Mouse (Mus musculus) heart, adult 11 months (tissue): ENCODE measurements around the gene Ctse.

Source experiments
- DNase-seq: peaks from one replicate; pipeline ENCODE4 v3.0.0; 2022

Gene Ctse

GRCm38 (mm10) chr1:131702094-131702766 lies 64.1 kb downstream of the Ctse start:
- DNase-seq = no peak

DNA sequence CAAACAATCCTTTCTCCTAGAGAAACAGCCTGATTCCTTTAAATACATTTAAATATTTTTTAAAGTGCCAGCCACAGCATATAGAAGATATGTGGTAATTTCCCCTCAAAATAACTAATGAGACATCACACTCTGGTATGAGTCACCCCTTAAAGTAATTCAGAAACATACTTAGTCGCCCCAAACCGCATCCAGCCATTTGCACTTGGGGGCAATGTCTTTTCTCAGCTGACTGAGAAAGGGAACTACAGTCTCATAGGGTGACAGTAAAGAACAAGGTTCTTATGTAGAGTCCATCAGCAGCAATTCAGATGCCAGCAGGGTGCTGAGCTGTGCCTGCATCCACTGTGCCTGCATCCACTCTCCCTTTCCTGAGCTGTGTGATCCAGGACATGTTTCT lies 65.4 kb downstream of the Ctse start:
- DNase-seq = no peak

- DNase-seq = no peak
These were observed 70.2 kb downstream of the Ctse start for GRCm38 (mm10) chr1:131708338-131708737.

- DNase-seq = no peak
These were observed 73.4 kb downstream of the Ctse start for GRCm38 (mm10) chr1:131711518-131711917.

DNA sequence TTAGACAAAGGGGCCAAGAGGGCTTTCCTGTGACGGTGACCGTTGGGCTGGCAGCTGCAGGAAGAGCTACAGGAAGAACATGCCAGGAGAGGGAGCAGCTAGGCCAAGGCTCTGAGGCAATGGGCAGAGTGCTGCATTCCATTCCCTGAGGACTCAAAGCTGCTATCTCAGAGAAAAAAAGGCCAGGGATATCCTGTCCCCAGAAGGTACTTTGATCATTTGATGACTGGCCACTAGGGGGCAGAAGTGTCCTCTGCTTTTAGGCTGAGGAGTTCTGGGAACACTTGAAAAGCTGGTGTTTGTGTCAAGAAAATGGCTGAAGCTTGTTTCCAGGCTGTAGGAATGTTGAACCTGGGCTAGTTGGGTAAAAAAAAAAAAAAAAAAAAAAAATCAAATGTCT lies 74.3 kb downstream of the Ctse start:
- peak; percentile 95 for DNase-seq

DNA sequence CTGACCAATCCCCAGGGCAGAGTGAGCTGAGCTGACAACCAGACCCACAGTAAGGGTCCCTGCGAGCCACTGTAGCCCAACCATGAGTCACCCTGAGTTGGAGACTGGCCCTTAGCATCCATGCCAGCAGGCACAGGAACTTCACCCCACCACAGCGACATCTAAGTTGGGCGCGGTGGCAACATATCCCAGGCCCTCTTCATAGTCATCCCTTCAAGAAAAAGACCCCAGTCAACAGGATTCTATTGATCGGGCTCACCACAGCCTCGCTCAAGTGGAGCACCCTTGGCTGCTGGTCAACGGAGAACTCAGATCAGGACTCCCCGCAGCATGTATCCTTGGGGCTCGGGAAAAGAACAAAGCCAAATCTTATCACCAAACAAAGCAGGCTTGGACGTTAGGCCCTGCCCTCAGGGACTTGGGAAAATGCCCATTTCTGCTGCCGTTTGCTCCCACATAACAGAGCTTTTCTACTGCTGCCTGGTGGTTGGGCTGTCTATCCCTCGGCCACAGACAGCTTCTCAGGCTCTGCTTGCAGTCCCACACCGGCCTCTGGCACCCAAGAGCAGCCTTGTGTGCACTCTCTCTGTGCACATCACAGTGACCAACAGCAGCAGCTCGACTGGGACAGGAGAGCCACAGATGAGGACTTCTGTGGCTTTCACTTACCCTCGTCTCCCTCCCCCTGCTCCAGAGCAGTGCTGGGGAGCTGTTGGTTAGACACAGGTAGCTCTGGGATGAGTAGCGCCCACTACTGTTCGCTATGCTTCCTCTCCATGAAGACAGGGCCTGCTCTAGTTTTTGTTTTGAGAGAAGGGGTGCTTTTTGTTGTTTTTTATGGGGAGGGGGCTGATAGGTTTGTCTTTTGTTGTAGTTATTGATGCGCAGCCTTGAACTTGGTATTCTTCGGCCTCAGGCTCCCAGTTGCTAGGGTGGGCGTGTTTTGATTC lies 76.6 kb downstream of the Ctse start:
- peak; percentile 92 for DNase-seq

- no peak for DNase-seq
These were observed 81.0 kb downstream of the Ctse start for GRCm38 (mm10) chr1:131718952-131719694.

GRCm38 (mm10) chr1:131721989-131722388 lies 83.9 kb downstream of the Ctse start:
- DNase-seq = no peak

DNA sequence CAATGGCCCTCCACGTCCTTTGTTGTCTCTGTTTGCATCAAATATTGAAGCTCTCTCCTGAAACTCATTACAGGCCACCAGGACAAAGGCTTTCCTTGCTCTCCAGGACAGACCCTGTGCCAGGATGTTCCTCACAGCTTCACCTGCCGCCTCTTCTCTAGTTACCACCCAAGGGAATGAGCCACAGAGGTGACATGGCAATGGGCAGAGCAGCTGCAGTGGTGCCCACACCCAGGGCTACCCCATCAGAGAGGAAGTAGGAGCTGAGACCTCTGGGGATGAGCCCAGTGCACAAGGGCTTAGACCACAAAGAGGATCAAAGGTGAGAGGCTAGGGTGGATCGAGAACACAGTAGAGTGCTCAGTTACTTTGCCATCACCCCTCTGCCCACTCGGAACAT lies 85.4 kb downstream of the Ctse start:
- no peak for DNase-seq
